Mouse (Mus musculus): ENCODE results near the gene Tnik. TPM values are rescaled to one million over a fixed set of nuclear protein-coding genes. Genes with fewer than 3 reads are reported as not detected.

Gene Tnik
- total RNA-seq, 2 experiments from 2014 or later: 39.4 to 39.8 TPM

DNA sequence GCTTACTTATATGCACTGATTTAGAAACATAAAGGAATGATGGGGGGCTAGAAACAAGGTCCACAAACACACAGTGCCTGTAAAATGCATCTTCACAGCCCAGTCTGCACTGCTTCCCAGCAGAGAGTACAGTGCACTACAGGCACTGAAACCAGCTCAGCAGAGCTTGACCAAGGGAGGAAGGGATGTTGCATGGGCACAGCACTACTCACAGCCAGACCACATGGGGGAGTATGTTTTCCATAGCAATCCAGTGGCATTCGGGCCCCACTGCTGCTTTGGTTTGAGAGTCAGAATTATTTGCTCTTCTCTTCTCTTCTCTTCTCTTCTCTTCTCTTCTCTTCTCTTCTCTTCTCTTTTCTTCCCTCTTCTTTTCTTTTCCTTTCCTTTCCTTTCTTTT is 395.3 kb downstream of the Tnik start:
- intact Hi-C loops (cut with DNase I): no loop called here
- DNase-seq: no peak

- DNase-seq: no peak
- intact Hi-C loops (cut with DNase I): no loop called here
Measured at GRCm38 (mm10) chr3:28680851-28681250, 417.8 kb downstream of the Tnik start.

DNA sequence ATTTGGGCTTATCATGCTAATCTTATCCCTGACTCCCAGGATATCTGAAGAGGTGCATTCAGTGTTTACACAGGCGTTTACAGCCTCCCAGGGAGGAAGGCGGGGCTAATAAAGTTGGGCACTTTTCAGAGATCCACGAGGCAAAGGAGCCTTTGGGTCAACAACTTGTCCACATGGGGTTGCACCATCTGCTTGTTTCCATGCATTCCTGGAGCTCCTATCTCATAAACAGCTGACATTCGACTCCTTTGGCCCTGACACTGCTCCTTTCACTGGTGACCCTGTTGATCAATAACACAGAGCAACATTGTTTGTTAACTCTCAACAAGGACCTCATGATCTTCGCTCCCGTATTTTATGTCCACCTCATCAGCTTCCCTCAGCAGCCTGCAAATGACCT is 418.9 kb downstream of the Tnik start:
- no peak for DNase-seq
- intact Hi-C loops (cut with DNase I): no loop called here

GRCm38 (mm10) chr3:28682411-28682810 is 419.4 kb downstream of the Tnik start:
- intact Hi-C loops (cut with DNase I): no loop called here
- no peak for DNase-seq

- no peak for DNase-seq
- intact Hi-C loops (cut with DNase I): no loop called here
Measured at GRCm38 (mm10) chr3:28685510-28685909, 422.5 kb downstream of the Tnik start.

- no peak for DNase-seq
- intact Hi-C loops (cut with DNase I): no loop called here
Measured at GRCm38 (mm10) chr3:28694811-28695210, 431.8 kb downstream of the Tnik start.

DNA sequence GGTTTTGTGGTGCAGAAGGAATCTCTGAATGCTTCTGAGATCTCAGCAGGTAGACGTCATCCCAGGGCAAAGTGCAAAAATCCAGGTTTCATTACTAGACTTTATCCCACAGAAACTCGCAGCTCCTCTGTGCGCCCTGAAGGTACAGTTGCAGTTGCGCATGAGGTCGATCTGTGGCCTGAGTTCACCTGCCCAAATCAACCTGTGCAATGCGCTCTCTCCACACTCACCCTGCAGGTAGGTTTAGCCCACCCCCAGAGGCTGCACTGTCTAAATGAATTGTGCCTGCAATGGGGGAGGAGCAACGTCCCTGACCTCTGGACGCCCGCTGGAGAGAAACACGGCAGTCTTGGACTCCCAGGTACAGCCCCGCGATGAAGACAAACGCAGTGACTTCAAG is 432.6 kb downstream of the Tnik start:
- no peak for DNase-seq
- intact Hi-C loops (cut with DNase I): no loop called here

GRCm38 (mm10) chr3:28696162-28696561 is 433.1 kb downstream of the Tnik start:
- intact Hi-C loops (cut with DNase I): no loop called here
- no peak for DNase-seq

- intact Hi-C loops (cut with DNase I): no loop called here
- DNase-seq: no peak
Measured at GRCm38 (mm10) chr3:28697797-28698196, 434.8 kb downstream of the Tnik start, which contains the start of gene Slc2a2. Gene Slc2a2, plus strand, starts transcription at chr3:28697903.

DNA sequence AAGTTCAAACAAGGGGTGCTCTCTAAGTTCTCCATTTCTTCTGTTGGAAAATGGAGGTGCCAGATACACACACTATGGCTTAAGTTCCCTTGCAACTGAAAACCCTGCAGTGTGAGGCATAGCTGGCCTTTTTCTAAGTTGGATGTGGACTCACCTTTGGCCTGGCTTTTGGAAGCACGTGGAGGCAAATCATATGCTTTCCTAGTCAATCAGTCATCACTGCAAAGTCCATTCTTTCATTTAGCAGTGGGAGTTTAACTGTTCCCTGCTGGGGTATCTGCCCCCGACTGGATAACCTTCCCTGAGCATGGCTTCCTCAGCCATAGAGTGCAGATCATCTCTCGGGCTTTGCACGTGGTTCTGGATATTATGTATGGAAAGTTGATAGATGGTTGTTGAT is 436.6 kb downstream of the Tnik start:
- DNase-seq: no peak
- intact Hi-C loops (cut with DNase I): no loop called here

GRCm38 (mm10) chr3:28705522-28706137 is 442.6 kb downstream of the Tnik start:
- intact Hi-C loops (cut with DNase I): loop anchor here (5.0 kb wide), 1 partner anchor 37 kb away; no protein-coding TSS in a partner anchor
- no peak for DNase-seq

GRCm38 (mm10) chr3:28706736-28707135 is 443.7 kb downstream of the Tnik start:
- intact Hi-C loops (cut with DNase I): loop anchor here (5.0 kb wide), 1 partner anchor 36 kb away; no protein-coding TSS in a partner anchor
- DNase-seq: no peak

GRCm38 (mm10) chr3:28709740-28710139 is 446.7 kb downstream of the Tnik start:
- intact Hi-C loops (cut with DNase I): loop anchor here (5.0 kb wide), 1 partner anchor 33 kb away; no protein-coding TSS in a partner anchor
- no peak for DNase-seq

- no peak for DNase-seq
- intact Hi-C loops (cut with DNase I): no loop called here
Measured at GRCm38 (mm10) chr3:28713913-28714698, 451.1 kb downstream of the Tnik start.

GRCm38 (mm10) chr3:28718521-28718920 is 455.5 kb downstream of the Tnik start:
- DNase-seq: no peak
- intact Hi-C loops (cut with DNase I): no loop called here

DNA sequence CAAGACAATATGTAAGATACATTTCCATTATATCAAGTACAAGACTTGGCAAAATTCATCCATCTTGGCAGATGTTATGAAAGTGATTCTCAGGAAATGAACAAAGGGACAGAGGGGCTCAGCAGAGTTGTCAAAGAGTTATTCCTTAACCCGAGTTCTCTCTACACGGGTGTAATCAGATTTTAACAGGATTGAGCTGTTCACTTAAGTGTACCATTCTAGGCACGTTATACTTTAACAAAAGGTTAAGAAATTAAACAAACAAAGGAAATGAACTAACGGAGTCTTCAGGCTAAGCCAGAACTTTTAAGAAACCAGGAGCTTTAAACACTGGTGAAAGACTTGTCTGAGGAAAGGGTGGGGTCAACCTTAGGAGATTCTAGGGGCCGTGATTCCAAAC is 458.2 kb downstream of the Tnik start:
- no peak for DNase-seq
- intact Hi-C loops (cut with DNase I): no loop called here

GRCm38 (mm10) chr3:28721838-28722237 is 458.8 kb downstream of the Tnik start:
- intact Hi-C loops (cut with DNase I): no loop called here
- DNase-seq: no peak

GRCm38 (mm10) chr3:28722531-28722930 is 459.5 kb downstream of the Tnik start:
- DNase-seq: no peak
- intact Hi-C loops (cut with DNase I): no loop called here

GRCm38 (mm10) chr3:28723534-28723933 is 460.5 kb downstream of the Tnik start:
- intact Hi-C loops (cut with DNase I): no loop called here
- no peak for DNase-seq

- no peak for DNase-seq
- intact Hi-C loops (cut with DNase I): no loop called here
Measured at GRCm38 (mm10) chr3:28725203-28725602, 462.2 kb downstream of the Tnik start.
